Mouse (Mus musculus) liver, embryonic 14.5 days (tissue): ENCODE data around the gene Smtn.

Experiments
- CTCF ChIP-seq: IDR thresholded peaks from 2 replicates; pipeline ENCODE4 v1.5.1; 2016; ENCODE audit warnings: antibody characterized with exemption, low read depth, control low read depth
- EP300 ChIP-seq: IDR thresholded peaks from 2 replicates; pipeline ENCODE4 v1.6.1; 2016; ENCODE audit warnings: antibody characterized with exemption, low read depth

GRCm38 (mm10) chr11:3486349-3486748 is 54.1 kb downstream of the Smtn start:
- TF ChIP-seq CTCF (no peak), EP300 (no peak)
